Comparison of ENCODE assay signal across 21 mouse cellular contexts in genomic region chr4:65959188-65959759, GRCm38 (mm10).
DNase-seq lines count a peak whose midpoint lies in the region; ATAC-seq lines count a peak whose summit lies in the region.
"Had no signal": no experiment of that assay in that cellular context is flagged by ENCODE, and none has a peak within 500 bp of the region (broad histone marks: within the 10 kb centered on the region; RNA-seq: fewer than 3 reads in every experiment).

No protein-coding gene starts in this region.

- H3K4me1 ChIP-seq in forebrain, embryonic 15.5 days = no peaks in the 10 kb centered on the region
- no peaks in the 10 kb centered on the region for H3K4me1 ChIP-seq in forebrain, embryonic 11.5 days (replicated peaks; ENCODE audit: control insufficient read depth, insufficient read depth, low read length)
- H3K4me1 ChIP-seq in midbrain, embryonic 13.5 days (replicated peaks) = 0 out of 2 replicates have a peak, but pooled peaks cover 5% of the 10 kb centered on the region
- no peaks in the 10 kb centered on the region for H3K4me1 ChIP-seq in midbrain, embryonic 11.5 days (ENCODE audit: control insufficient read depth, insufficient read depth, low read length)
- H3K4me1 ChIP-seq: embryonic facial prominence, embryonic 15.5 days; liver, embryonic 12.5 days; neural tube, embryonic 15.5 days had no signal

- H3K4me3 ChIP-seq in forebrain, embryonic 15.5 days = no peak overlapping the region
- H3K4me3 ChIP-seq in forebrain, embryonic 11.5 days (ENCODE audit: low read depth, low read length) = no peak overlapping the region
- H3K4me3 ChIP-seq in midbrain, embryonic 13.5 days (replicated peaks) = no peak overlapping the region
- H3K4me3 ChIP-seq in midbrain, embryonic 11.5 days (ENCODE audit: low read depth, low read length) = no peak overlapping the region
- H3K4me3 ChIP-seq: embryonic facial prominence, embryonic 15.5 days; hindbrain, embryonic 13.5 days; liver, embryonic 12.5 days; neural tube, embryonic 15.5 days had no signal

- H3K27ac ChIP-seq in forebrain, embryonic 15.5 days (replicated peaks) = peak overlapping the region; percentile 21; the same call in 1 of the 2 replicates
- no peak overlapping the region for H3K27ac ChIP-seq in forebrain, embryonic 11.5 days (ENCODE audit: low read depth, low read length)
- H3K27ac ChIP-seq in midbrain, embryonic 13.5 days = peak overlapping the region; percentile 47; the same call in 1 of the 2 replicates
- H3K27ac ChIP-seq in midbrain, embryonic 11.5 days (ENCODE audit: low read depth, low read length) = no peak overlapping the region
- H3K27ac ChIP-seq: embryonic facial prominence, embryonic 15.5 days; hindbrain, embryonic 13.5 days; liver, embryonic 12.5 days; macrophage; neural tube, embryonic 15.5 days had no signal

- WGBS in forebrain, embryonic 15.5 days = 63% methylated on average over 5 of the region's 5 CpGs
- WGBS in forebrain, embryonic 11.5 days = 73% methylated on average over 5 of the region's 5 CpGs
- 72% methylated on average over 5 of the region's 5 CpGs for WGBS in midbrain, embryonic 13.5 days
- 87% methylated on average over 5 of the region's 5 CpGs for WGBS in midbrain, embryonic 11.5 days

- ATAC-seq in forebrain, embryonic 15.5 days (replicated peaks) = peak; percentile 58
- ATAC-seq in forebrain, embryonic 11.5 days (replicated peaks; ENCODE audit: low FRiP score) = no peak
- ATAC-seq in midbrain, embryonic 13.5 days = no peak
- ATAC-seq in midbrain, embryonic 11.5 days (ENCODE audit: low FRiP score) = no peak
- ATAC-seq: liver, embryonic 12.5 days had no signal

- DNase-seq in forebrain, embryonic 11.5 days (ENCODE audit: low spot score) = no peak
- no peak for DNase-seq in midbrain, embryonic 11.5 days (ENCODE audit: low spot score, missing footprints)
- peak; percentile 18 for DNase-seq in lung, postnatal 10 days
- no peak for DNase-seq in cerebellum, adult 9-11 months
- no peak for DNase-seq in heart, adult 9 months (ENCODE audit: low spot score in 2 of 2)
- DNase-seq: adrenal gland, postnatal 10 days; cerebellum, adult 2 months; gastrocnemius, postnatal 36 days; heart, postnatal 14 days; kidney, adult 9 months; layer of hippocampus, postnatal 36 days; right cerebral cortex, postnatal 4 days; thymus, postnatal 25 days had no signal

- H3K9me3 ChIP-seq in forebrain, embryonic 15.5 days = no peaks in the 10 kb centered on the region
- no peaks in the 10 kb centered on the region for H3K9me3 ChIP-seq in forebrain, embryonic 11.5 days (ENCODE audit: control insufficient read depth, low read length)
- H3K9me3 ChIP-seq in midbrain, embryonic 13.5 days = no peaks in the 10 kb centered on the region
- H3K9me3 ChIP-seq in midbrain, embryonic 11.5 days (ENCODE audit: control insufficient read depth, low read length) = no peaks in the 10 kb centered on the region
- H3K9me3 ChIP-seq: embryonic facial prominence, embryonic 15.5 days; hindbrain, embryonic 13.5 days; liver, embryonic 12.5 days; neural tube, embryonic 15.5 days had no signal

- no peak overlapping the region for H3K4me2 ChIP-seq in forebrain, embryonic 15.5 days (replicated peaks)
- no peak overlapping the region for H3K4me2 ChIP-seq in forebrain, embryonic 11.5 days (ENCODE audit: low read depth, low read length, severe bottlenecking)
- no peak overlapping the region for H3K4me2 ChIP-seq in midbrain, embryonic 13.5 days (replicated peaks)
- no peak overlapping the region for H3K4me2 ChIP-seq in midbrain, embryonic 11.5 days
- H3K4me2 ChIP-seq: embryonic facial prominence, embryonic 15.5 days; heart, embryonic 11.5 days; hindbrain, embryonic 13.5 days; liver, embryonic 12.5 days; neural tube, embryonic 15.5 days had no signal

- no peak overlapping the region for H3K9ac ChIP-seq in forebrain, embryonic 15.5 days (replicated peaks)
- H3K9ac ChIP-seq in forebrain, embryonic 11.5 days (ENCODE audit: low read length) = no peak overlapping the region
- no peak overlapping the region for H3K9ac ChIP-seq in midbrain, embryonic 13.5 days (replicated peaks)
- H3K9ac ChIP-seq in midbrain, embryonic 11.5 days (ENCODE audit: low read length) = no peak overlapping the region
- H3K9ac ChIP-seq: embryonic facial prominence, embryonic 15.5 days; hindbrain, embryonic 13.5 days; liver, embryonic 12.5 days; neural tube, embryonic 15.5 days had no signal

- H3K27me3 ChIP-seq in forebrain, embryonic 15.5 days = no peaks in the 10 kb centered on the region
- no peaks in the 10 kb centered on the region for H3K27me3 ChIP-seq in forebrain, embryonic 11.5 days (ENCODE audit: control insufficient read depth, insufficient read depth, low read length)
- H3K27me3 ChIP-seq in midbrain, embryonic 13.5 days = no peaks in the 10 kb centered on the region
- no peaks in the 10 kb centered on the region for H3K27me3 ChIP-seq in midbrain, embryonic 11.5 days (ENCODE audit: control insufficient read depth, insufficient read depth, low read length)
- H3K27me3 ChIP-seq: embryonic facial prominence, embryonic 15.5 days; hindbrain, embryonic 13.5 days; liver, embryonic 12.5 days; neural tube, embryonic 15.5 days had no signal

- no peaks in the 10 kb centered on the region for H3K36me3 ChIP-seq in forebrain, embryonic 15.5 days
- no peaks in the 10 kb centered on the region for H3K36me3 ChIP-seq in forebrain, embryonic 11.5 days (ENCODE audit: control insufficient read depth, insufficient read depth, low read length)
- H3K36me3 ChIP-seq in midbrain, embryonic 13.5 days = no peaks in the 10 kb centered on the region
- no peaks in the 10 kb centered on the region for H3K36me3 ChIP-seq in midbrain, embryonic 11.5 days (ENCODE audit: control insufficient read depth, insufficient read depth, low read length)
- H3K36me3 ChIP-seq: embryonic facial prominence, embryonic 15.5 days; hindbrain, embryonic 13.5 days; liver, embryonic 12.5 days; neural tube, embryonic 15.5 days had no signal

Comparison
In these comparisons a context has a peak if more than half of its experiments do, and no peak if none do; other contexts are left out.
1. H3K27ac ChIP-seq: peak in forebrain, embryonic 15.5 days (single experiment) and midbrain, embryonic 13.5 days (single experiment); none in forebrain, embryonic 11.5 days (single experiment) and midbrain, embryonic 11.5 days (single experiment).